Mouse (Mus musculus) olfactory bulb, adult 2 months (tissue): Measurements from ENCODE around the gene Enkd1.

ENCODE experiments used
- CTCF ChIP-seq: fragments of 200-500 bp; IDR thresholded peaks from 2 replicates; pipeline ENCODE4 v1.5.1; 2012; ENCODE audit warnings: low read depth, mild to moderate bottlenecking, low read length, moderate library complexity; ENCODE audit not compliant: insufficient read depth
- POLR2A ChIP-seq: fragments of 200-500 bp; IDR thresholded peaks from 2 replicates; pipeline ENCODE4 v1.6.1; 2012; ENCODE audit warnings: mild to moderate bottlenecking, low read depth, low read length, moderate library complexity; ENCODE audit not compliant: insufficient read depth

DNA sequence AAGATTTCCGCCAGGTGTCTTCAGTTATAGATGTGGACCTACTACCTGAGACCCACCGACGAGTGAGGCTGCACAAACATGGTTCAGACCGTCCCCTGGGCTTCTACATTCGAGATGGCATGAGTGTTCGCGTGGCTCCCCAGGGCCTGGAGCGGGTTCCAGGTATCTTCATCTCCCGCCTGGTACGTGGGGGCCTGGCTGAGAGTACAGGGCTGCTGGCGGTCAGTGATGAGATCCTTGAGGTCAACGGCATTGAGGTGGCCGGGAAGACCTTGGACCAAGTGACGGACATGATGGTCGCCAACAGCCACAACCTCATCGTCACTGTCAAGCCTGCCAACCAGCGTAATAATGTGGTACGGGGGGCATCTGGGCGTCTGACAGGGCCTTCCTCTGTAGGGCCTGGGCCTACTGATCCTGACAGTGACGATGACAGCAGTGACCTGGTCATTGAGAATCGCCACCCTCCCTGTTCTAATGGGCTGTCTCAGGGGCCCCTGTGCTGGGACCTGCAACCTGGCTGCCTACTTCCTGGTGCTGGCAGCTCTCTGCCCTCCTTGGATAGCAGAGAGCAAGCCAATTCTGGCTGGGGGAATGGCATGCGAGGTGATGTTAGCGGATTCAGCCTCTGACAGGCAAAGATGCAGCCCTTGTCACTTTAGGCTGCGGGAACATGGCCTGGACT is 5.1 kb downstream of the Enkd1 start:
- no peak for TF ChIP-seq POLR2A
- no peak for TF ChIP-seq CTCF
